Mouse (Mus musculus) T-helper 1 cell (primary cell): Measurements from ENCODE around the gene Ccdc51.

Experiments used
- in situ Hi-C: fragments of 300-600 bp; cut with MboI, MseI; formaldehyde crosslinking; loops from one replicate; pipeline ENCODE4 v1.15.1; 2025; ENCODE audit warnings: high pct_unique_total_duplicates

The Ccdc51 gene

DNA sequence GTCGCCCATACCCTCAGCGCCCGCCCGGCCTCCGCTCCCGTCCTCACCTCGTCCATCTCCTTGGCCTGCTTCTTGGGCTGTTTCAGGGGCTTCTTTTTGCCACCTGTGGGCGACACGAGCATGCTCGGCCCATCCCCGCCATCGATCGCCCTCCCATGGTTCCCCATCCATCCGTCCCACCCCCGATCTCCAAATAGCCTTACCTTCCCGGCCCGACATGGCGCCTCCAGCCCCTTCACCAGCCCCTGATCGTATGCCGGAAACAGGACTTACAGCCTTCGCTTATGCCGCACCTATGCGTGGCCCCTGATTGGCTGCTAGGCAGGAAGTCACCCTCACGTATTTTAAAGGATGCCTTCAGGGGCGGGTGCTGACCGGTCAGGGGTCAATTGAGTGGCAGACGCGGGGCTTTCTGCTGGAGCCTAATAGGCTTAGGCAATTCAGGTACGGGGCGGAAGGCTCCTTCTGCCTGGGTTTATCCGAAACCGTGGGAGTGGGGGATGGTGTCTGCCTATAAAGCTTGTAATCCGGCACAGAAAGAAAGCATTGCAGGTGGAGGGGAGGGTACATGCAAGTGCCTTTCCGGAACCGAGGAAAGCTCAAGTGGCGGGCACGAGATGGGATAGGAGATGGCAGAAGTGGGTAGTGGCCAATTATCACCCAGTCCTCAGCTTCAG, at the start of gene Ccdc51, which contains the start of gene Tma7:
Ccdc51 (plus strand) TSS at position 370 of the 677 bp plus-strand sequence.
Tma7 (minus strand) TSS at position 464 of the 677 bp plus-strand sequence.
- in situ Hi-C loops, result no loop called here

DNA sequence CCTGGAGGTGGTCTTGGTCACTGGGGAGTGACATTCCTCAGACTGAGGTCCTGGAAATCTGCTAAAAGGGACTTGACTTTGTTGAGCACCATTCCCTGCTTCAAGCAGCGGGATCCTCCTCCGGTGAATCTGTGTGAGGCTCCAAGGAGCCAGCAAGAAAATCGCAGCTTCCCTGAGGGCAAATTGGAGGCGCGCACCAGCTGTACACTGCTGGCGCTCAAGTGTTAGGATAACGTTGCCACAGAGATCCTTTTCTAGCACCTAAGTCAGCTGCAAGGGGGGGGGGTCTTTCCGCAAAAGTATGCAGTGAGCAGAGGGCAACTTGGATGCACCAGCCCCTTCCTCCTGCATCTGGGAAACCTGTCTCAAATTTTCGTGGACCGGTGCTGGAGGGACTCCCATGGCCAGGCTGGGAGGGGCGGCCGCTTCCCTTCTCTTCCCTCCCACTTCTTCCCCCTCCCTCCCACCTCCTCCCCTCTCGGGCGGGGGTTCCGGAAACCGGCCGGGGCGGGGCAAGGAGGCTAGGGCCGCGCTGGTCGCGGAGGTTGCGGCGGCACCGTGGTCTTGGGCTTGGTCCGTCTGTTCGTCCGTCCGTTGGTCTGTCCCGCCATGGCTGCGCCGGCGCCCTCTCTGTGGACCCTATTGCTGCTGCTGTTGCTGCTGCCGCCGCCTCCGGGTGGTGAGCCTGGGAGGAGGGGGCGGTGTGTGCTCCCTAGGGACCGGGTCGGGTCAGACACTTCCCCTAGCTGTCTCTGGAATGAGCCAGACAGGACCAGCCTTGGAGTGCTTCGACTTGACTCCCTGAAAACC, 44.0 kb upstream of the Ccdc51 start, which contains the start of gene Shisa5:
Shisa5 (plus strand) TSS at position 480 of the 810 bp plus-strand sequence.
- in situ Hi-C loops, result no loop called here

DNA sequence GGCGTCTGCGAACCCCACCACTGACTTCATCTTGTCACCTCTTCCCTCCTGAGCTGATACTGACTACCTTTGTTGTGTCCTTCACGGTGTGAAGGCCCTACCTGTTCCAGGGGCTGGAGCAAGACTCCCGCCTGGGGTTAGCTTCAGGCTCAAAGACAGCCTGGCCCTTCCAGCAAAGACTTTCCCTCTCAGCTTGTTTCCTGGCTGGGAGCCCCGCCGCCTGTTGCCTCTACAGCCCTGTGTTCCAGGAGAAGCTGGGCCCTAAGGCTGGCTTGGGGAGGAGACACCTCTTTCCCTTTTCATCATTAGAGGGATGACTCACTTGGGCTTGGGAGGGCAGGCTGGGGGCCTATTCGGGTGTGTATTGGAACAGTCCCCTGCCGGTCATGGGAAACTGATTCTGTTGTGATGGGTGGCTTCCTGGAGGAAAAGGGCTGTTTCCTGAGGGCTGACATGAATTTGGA, 43.4 kb upstream of the Ccdc51 start:
- in situ Hi-C loops, result no loop called here

DNA sequence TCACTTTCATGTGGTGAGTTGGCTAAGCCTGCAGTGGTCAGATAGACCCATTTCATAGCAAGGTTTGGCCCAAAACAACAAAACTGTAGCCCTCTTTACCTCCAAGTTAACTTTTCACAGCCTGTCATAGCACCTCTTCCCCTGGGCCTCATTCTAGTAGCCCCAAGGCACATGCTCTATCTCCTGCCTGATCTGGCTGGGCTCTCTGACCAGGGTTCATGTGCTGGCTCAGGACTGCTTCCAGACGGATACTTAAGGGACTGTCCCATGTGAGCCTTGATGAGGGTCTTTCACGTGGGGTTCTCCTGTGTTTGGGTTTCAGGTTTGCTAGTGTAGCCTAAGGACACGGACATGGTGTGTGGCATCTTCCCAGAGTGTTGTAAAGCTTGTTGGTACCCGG, 42.6 kb upstream of the Ccdc51 start:
- in situ Hi-C loops, result no loop called here

DNA sequence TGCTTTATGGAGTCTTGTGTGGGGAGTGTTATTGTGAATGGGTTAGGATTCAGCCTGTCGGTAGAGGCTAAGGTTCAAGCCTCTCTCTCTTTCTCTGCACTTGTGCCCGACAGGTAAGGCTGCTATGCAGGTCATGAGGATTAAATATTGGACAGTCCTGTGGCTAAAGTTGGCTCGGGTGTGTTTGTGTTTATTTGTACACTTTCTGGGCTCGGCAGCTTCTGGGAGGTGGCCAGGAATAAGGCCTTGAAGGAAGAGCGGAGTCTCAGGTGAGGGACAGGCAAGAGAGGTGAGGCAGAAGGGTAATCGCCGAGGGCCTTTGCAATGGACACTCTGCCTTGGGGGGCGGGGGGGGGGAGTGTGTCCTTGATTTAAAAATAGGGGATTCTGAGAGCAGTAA, 42.1 kb upstream of the Ccdc51 start:
- in situ Hi-C loops, result no loop called here

DNA sequence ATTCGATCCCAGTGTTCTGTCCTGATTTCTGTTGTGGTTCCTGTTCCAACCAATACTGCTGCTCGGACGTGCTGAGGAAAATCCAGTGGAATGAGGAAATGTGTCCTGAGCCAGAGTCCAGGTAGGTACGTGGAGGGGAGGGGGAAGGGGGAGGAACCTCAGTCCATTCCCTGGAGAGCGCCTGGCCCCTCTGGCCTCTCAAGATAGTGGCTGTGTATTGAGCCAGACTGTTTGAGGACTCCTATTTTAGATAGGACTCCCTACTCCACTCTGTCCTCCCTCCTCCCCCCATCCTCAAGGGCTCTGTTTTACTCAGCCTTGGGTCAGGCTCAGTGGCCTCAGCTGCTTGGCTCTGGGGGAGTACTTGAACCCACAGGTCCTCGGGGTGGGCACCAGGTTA, 41.4 kb upstream of the Ccdc51 start:
- in situ Hi-C loops, result no loop called here

DNA sequence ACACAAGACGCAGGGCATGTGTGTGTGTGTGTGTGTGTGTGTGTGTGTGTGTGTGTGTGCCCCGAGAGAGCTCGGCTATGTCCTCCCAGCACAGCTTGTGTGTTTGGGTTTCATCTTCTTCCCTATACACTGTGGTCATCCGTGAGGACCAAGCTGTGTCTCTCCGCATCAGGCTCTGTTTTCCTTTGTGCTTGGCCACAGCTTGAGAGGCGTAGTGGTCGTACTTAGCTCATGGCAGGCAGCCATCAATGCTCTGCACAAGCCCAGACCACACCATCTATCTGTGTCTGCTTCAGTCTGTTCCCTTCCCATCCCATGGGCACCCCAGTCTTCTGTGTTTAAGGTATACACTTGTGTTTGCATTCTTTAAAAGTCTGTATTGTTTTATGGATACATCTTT, 40.9 kb upstream of the Ccdc51 start:
- in situ Hi-C loops, result no loop called here

DNA sequence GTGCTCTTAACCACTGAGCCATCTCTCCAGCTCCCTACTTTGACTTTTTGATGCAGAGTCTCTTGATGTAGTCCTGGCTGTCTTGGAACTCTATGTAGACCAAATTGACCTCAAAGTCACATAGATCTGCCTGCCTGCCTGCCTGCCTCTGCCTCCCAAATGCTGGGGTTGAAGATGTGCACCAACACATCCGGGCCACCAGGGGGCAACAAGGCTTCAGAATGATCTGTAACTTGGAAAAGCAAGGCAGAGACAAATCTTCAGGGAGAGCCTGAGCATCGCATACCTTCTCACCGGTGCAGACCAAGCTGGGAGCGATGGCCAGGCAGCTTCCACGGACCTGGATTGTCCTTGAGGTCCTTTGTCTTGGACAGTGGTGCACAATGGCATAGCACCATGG, 36.0 kb upstream of the Ccdc51 start:
- in situ Hi-C loops, result no loop called here

DNA sequence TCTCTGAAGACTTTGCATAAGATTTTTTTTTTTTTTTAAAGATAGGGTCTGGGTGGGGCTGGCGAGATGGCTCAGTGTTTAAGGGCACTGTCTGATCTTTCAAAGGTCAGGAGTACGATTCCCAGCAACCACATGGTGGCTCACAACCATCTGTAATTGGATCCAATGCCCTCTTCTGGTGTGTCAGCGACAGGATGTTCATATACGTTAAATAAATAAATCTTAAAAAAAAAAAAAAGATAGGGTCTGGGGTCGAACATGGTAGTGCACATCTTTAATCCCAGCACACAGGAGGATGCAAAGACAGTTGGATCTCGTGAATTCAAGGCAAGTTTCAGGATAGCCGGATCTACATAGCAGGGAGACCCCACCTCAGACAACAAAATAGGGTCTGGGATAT, 33.0 kb upstream of the Ccdc51 start:
- in situ Hi-C loops, result no loop called here

DNA sequence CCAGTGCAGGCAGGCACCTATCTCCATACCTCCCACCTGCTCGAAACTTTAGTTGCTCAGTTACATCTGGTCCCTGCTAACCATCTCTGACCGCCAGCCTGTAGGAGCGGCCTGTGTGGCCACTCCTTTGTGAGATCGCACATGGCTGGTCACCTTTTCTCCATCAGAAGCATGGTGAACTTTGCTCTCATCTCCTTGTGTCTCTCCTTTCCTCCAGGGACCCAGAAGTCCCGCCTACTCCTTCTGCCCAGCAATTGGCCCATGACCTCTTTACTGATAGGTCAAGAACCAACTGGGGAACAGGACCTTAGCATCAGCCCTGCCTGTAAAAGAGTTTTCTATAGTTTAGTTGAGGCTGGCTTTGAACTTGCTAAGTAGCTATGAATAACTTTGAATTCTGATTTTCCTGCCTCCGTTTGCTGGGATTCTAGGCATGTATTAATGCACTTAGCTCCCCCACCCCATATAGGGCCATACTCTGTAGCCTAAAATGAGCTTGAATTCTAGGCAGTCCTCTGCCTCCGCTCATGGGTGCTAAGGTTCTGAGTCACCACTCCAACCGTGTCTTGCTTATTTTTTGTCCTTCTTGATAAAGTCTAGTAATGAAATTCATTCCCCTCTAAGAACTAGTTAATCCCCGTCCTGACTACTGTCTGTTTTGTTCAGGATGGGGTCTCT, 32.2 kb upstream of the Ccdc51 start:
- in situ Hi-C loops, result loop anchor here (25.0 kb wide), 2 partner anchors 713 to 1713 kb away; partner anchors contain the start of genes 6430571L13Rik, Gpx1, Hemk1 and Usp4

DNA sequence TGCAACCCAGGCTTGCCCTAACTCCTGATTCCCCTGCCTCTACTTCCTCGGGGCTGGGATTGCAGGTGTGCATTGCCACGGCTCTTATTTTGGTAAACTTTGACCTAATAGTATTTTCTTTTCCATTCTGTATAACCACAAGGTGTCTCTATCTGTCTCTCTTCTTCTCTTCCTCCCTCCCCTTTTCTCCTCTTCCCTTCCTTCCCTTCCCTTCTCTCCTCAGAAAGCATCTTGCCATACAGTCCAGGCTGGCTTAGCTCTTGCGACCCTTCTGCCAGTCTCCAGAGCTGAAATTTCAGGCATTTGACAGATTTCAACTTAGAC, 31.7 kb upstream of the Ccdc51 start:
- in situ Hi-C loops, result loop anchor here (25.0 kb wide), 2 partner anchors 713 to 1713 kb away; partner anchors contain the start of genes 6430571L13Rik, Gpx1, Hemk1 and Usp4

DNA sequence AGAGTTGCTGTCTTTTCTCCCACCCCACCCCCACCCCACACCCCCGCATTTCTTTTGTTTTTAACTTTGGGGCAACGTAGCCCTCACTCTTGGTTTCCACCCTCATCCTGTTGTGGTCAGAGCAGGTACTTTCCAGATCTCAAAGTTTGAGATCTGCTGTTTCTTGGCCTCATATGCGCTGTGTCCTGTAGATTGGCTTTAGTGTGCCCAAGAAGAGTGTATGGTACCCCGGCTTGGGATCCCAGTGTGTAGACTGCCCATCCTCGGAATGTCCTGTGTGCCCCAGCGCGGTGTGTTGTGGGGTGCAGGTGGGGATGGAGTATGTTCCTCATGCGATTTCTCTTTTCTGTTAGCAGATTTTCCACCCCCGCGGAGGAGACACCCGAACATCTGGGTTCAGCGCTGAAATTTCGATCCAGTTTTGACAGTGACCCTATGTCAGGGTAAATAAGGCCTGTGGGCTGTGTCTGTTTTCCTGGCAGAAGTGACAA, 31.2 kb upstream of the Ccdc51 start:
- in situ Hi-C loops, result loop anchor here (25.0 kb wide), 2 partner anchors 714 to 1714 kb away; partner anchors contain the start of genes 6430571L13Rik, Gpx1, Hemk1 and Usp4

DNA sequence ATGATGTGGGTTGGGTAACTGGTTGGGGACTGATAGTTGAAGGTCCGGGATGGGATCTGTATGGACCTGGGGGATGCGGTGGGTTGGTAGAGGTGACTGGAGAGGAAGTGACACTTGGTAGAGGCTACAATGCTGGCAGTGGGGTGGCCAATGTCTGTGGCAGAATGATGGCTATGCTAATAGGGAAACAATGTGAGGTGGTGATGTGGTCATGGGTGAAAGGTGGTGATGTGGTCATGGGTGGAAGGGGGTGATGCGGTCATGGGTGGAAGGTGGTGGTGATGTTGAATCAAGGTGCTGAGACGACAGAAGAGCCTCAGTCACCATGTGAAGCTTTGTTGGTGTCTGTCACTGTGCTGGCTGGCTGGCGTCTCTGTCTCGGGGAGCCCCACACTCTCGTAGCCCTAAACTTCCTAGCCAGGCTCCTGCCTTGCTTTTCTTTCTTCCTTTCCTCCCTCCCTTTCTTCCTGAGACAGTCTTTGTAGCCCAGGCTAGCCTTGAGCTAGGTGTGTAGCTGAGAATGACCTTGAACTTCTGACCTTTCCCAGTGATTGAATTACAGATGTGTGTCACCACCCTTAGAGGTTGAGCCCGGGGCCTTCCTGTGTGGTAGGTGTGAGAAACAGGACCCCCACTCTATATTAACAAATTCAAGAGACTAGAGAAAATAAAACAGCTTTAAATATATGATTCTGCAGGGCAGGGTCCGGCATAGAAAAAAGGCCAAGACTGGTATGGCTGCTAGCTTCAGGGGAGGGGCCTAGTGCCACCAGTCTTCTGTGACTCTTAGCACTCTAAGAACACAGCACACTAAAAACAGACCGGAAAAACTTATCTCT, 30.4 kb upstream of the Ccdc51 start:
- in situ Hi-C loops, result loop anchor here (25.0 kb wide), 2 partner anchors 715 to 1715 kb away; partner anchors contain the start of genes 6430571L13Rik, Gpx1, Hemk1 and Usp4

DNA sequence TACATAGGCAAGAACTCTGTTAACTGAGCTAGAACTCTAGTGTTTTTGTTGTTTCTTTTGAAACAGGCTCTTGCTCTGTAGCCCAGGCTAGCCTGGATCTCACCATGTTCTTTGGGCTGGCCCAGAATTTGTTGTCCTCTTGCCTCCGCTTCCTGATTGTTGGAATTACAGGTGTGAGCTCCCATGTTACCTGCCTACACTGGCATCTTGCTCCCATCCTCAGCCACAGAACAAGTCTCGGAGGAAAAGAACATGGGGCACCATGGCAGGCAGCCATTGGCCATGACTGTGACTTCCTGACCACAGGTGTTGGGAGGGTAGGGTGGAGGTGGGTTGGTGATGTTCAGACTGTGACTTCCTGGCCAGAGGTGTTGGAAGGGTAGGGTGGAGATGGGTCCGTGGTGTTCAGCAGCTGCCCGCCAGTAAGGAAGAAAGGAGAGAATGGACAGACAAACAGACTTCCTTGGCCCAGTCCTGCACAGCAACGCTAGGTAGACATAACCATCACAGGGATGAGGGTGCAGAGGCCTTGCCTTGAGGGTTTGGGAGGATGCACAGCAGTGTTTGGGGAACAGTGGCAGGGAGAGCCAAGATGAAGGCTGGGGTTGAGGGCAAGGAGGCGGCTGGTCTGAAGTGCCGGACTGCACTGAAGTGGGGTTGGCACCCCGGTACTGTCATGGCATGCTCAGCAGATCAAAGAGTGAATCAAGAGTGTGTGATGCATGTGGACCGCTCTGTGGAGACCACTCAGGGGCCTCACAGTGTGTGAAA, 29.6 kb upstream of the Ccdc51 start:
- in situ Hi-C loops, result loop anchor here (25.0 kb wide), 2 partner anchors 715 to 1715 kb away; partner anchors contain the start of genes 6430571L13Rik, Gpx1, Hemk1 and Usp4

DNA sequence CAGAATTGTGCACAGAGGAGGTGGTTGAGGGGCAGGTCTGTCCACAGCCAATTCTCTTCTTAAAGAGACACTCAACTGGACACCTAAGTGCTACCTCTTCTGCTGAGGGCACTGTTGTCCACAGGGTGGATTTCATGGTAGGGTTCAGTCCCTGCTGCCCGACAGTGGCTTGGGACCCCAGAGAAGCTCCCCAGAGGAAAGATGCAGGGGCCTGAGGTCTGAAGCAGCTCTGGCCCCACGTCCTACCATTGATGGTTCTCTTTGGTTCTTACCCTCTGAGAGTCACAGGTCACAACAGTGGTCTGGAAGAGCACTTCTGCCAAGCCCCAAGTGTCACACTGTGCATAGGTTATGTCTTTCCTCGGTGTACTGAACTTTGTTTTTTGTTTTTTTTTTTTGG, 28.9 kb upstream of the Ccdc51 start:
- in situ Hi-C loops, result loop anchor here (25.0 kb wide), 2 partner anchors 716 to 1716 kb away; partner anchors contain the start of genes 6430571L13Rik, Gpx1, Hemk1 and Usp4

DNA sequence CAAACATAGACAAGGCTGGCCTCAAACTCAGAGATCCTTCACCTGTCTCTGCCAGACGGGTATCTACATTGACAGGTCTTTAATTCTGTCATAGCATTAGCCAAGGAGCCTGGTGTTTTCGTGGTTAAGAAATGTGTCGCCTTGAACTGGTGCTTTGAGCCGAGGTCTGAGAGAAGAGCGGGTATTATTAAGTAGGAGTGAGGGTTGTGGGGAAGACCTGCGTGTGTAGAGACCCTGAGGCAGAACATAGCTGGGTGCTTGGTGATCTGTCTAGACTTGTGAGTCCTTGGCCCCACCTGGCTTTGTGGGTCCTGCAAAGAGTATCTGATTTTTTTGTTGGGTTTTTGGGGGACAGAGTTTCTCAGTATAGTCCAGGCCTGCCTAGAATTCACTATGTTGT, 28.4 kb upstream of the Ccdc51 start:
- in situ Hi-C loops, result loop anchor here (25.0 kb wide), 2 partner anchors 717 to 1717 kb away; partner anchors contain the start of genes 6430571L13Rik, Gpx1, Hemk1 and Usp4

DNA sequence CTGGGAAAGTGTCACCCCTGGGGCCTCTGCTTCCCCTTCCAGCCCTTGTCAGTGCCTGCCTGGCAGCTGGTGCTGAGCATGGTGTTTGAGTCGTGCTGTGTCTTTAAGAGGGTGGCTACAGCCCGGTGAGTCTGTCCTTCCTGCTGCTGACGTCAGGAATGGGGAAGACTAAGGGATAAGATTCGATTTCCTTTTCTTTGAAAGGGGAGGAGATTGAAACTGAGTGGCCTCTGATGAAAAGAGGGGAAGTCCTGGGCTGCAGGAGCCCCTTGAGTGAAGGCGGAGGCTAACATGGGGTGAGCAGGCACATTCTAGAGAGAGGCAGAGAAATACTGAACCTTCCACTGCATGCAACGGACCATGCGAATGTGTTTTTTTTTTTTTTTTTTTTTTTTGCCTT, 27.6 kb upstream of the Ccdc51 start:
- in situ Hi-C loops, result loop anchor here (5.0 to 25.0 kb wide), 3 partner anchors 62 to 1717 kb away; partner anchors contain the start of genes 6430571L13Rik, Gpx1, Hemk1 and Pfkfb4

DNA sequence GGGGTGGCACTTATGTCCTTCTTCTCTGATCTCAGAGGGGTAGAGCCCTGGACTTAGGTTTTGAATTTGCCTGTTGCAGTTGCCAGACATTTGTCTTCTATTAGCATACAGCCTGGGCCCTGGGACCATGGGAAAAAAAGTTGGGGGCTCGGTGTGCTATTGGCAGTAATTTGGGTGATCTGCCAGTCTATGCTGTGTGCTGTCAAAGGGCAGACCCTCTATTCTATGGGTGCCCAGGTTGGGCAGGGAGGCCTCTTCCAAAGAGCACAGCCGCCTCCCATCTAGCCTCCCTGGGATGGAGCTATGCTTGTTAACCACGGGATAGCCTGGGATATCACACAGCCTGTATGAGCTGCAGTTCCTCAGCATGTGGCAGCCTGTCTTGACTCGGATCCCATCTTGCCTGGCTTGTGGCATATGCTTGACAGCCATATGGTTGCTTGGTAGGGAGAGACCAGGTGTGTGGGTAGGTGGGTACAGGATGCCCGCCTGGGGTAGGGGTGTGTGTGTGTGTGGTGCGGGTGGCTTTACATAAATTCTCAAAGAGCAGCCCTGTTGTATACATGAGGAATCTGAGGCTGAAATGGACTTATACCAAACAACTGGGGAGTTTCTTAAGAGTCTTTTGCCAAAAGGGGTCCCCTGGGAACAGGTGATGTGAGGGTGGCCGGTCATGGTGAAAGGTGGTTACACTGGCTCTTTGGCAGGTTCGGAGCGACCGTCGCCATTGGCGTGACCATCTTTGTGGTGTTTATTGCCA, 26.8 kb upstream of the Ccdc51 start:
- in situ Hi-C loops, result loop anchor here (5.0 to 25.0 kb wide), 3 partner anchors 63 to 1718 kb away; partner anchors contain the start of genes 6430571L13Rik, Gpx1, Hemk1 and Pfkfb4
